Mouse (Mus musculus) bone marrow, adult 2 months (tissue): Measurements from ENCODE around the gene 4921524J17Rik. TPM values are rescaled to one million over a fixed set of nuclear protein-coding genes. Genes with fewer than 3 reads are reported as not detected.

Experiments used
- H3K27ac ChIP-seq: fragments of 200-500 bp; 2 replicates; pipeline ENCODE4 v1.5.1; 2012; ENCODE audit warnings: low read depth, mild to moderate bottlenecking, control low read depth, inconsistent platforms, low read length; ENCODE audit not compliant: control insufficient read depth, poor library complexity, insufficient read depth
- H3K4me1 ChIP-seq: fragments of 200-500 bp; 2 replicates; pipeline ENCODE4 v1.6.1; 2011; ENCODE audit warnings: low read length; ENCODE audit not compliant: control insufficient read depth, insufficient read depth
- H3K4me3 ChIP-seq: fragments of 200-500 bp; replicated peaks from 2 replicates; pipeline ENCODE3; 2011; ENCODE audit warnings: mild to moderate bottlenecking, low read depth, low read length, control low read depth; ENCODE audit not compliant: control insufficient read depth
- CTCF ChIP-seq: fragments of 200-500 bp; IDR thresholded peaks from 2 replicates; pipeline ENCODE4 v1.5.1; 2011; ENCODE audit warnings: low read length, control low read depth; ENCODE audit not compliant: control insufficient read depth, insufficient read depth
- POLR2A ChIP-seq: fragments of 200-500 bp; IDR thresholded peaks from 2 replicates; pipeline ENCODE4 v1.6.1; 2011; ENCODE audit warnings: low read depth, mild to moderate bottlenecking, control low read depth, low read length, borderline replicate concordance; ENCODE audit not compliant: control insufficient read depth
- WGBS: fragments of 180-500 bp; shearing (Covaris S2); methylation state at CpG from one replicate; pipeline ENCODE4 v1.1.7; 2018; 5-methylcytosine and 5-hydroxymethylcytosine counted together
- polyA plus RNA-seq: library from polyadenylated mRNA; stranded (reverse); fragments of >200 nt; gene quantifications from 2 replicates; pipeline ENCODE4 v1.2.4, GENCODE M21; 2011; ENCODE audit warnings: low replicate concordance; ENCODE audit not compliant: missing spikeins, insufficient read depth, insufficient read length

The 4921524J17Rik gene
- polyA plus RNA-seq, 1 experiment, result 13.8 TPM

DNA sequence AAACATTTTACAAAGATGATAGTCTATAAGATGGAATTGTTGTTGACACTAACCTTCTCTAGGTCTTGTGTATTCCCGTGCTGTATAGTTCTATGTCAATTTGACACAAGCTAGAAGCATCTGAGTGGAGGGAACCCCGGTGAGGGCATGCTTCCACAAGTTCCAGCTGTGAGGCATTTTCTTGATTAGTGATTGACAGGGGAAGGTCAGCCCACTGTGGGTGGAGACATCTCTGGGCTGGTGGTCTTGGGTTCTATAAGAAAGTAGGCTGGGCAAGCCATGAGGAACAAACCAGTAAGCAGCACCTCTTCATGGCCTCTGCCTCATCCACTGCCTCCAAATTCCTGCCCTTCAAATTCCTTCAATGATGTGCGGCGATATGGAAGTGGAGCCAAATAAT, 58.3 kb downstream of the 4921524J17Rik start:
- no peak overlapping the region for H3K4me3 ChIP-seq
- 91% methylated on average over 4 of the region's 4 CpGs for WGBS
- no peaks in the 10 kb centered on the region; the same call in 1 of the 2 replicates for H3K4me1 ChIP-seq
- TF ChIP-seq POLR2A, result no peak
- no peak for TF ChIP-seq CTCF
- H3K27ac ChIP-seq, result no peak overlapping the region

- Histone ChIP-seq H3K4me1 (no peaks in the 10 kb centered on the region; the same call in 1 of the 2 replicates), H3K27ac (no peak overlapping the region), H3K4me3 (no peak overlapping the region)
- TF ChIP-seq CTCF (no peak), POLR2A (no peak)
- 10% methylated on average over 5 of the region's 5 CpGs for WGBS
Observed at GRCm38 (mm10) chr8:85373435-85374039, 59.1 kb downstream of the 4921524J17Rik start.

DNA sequence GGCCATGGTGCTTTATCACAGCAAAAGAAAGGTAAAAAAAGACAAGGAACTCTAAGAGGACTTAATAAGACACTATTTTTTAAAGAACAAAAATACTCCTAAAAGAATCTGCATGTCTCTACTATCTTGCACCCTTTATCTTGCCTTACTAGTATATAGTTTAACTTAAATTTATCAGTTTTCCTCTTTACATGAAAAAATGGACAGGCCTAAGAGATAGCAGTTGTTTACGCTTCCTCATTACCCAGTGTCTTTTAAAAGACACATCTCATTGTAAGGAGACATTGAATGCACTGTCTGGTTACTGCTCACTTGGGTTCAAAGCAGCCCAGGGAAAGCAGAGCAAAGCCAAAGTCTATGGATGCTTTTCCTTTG, 60.2 kb downstream of the 4921524J17Rik start:
- 71% methylated on average over 1 of the region's 1 CpGs for WGBS
- Histone ChIP-seq H3K4me1 (no peaks in the 10 kb centered on the region; the same call in 1 of the 2 replicates), H3K27ac (no peak overlapping the region), H3K4me3 (no peak overlapping the region)
- TF ChIP-seq POLR2A (no peak), CTCF (no peak)

GRCm38 (mm10) chr8:85371736-85372464, 60.7 kb downstream of the 4921524J17Rik start:
- no peak overlapping the region for H3K4me3 ChIP-seq
- H3K4me1 ChIP-seq, result no peaks in the 10 kb centered on the region; the same call in 1 of the 2 replicates
- TF ChIP-seq POLR2A, result no peak
- no peak for TF ChIP-seq CTCF
- 68% methylated on average over 5 of the region's 5 CpGs for WGBS
- no peak overlapping the region for H3K27ac ChIP-seq

DNA sequence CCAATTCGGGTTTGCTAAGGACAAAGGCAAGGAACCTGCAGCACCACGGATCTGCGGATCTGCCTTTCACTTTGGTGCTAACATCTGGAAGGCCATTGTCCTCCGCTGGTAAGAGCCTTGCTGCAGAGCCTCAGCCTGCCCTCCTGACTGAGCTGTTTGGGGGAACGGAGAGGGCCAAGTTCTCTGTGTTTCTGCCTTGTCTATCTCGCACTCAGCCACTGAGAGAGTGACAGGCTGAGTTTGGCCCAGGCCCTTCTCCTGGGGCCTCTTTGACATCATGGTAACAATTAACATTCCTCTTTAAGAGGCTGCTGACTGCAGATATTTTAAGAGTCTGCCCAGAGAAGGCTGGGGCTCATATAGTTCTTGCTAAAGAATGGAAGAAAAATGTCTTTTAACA, 67.5 kb downstream of the 4921524J17Rik start:
- H3K4me1 ChIP-seq, result no peaks in the 10 kb centered on the region
- H3K27ac ChIP-seq, result no peak overlapping the region
- WGBS, result 85% methylated on average over 6 of the region's 6 CpGs
- H3K4me3 ChIP-seq, result no peak overlapping the region
- no peak for TF ChIP-seq CTCF

DNA sequence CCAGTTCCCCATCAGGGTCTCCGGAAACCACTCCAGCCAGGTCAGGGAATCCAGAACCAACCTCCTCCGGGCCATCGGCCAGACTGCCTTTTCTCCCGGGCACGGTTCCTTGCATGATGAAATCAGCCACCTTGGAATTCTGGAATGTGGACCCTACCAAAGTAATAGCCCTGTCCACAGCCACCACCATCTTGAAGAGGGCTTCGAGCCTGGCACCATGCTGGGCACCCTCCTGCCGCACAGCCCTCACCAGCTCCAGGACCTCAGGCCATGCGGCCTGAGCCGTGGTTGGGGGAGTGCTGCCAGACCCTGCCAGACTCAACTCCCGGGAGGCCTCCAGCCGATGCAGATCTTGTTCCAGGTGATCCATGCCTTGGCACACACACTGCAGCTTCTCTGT, 68.0 kb downstream of the 4921524J17Rik start:
- no peaks in the 10 kb centered on the region for H3K4me1 ChIP-seq
- no peak overlapping the region; the same call in 1 of the 2 replicates for H3K27ac ChIP-seq
- 93% methylated on average over 11 of the region's 11 CpGs for WGBS

GRCm38 (mm10) chr8:85363406-85363805, 69.2 kb downstream of the 4921524J17Rik start:
- Histone ChIP-seq H3K27ac (no peak overlapping the region), H3K4me3 (no peak overlapping the region)
- TF ChIP-seq CTCF (no peak), POLR2A (no peak)

More for the DNA sequence above, 68.0 kb downstream of the 4921524J17Rik start:
- H3K4me3 ChIP-seq, result no peak overlapping the region
- TF ChIP-seq CTCF, result no peak
- no peak for TF ChIP-seq POLR2A

DNA sequence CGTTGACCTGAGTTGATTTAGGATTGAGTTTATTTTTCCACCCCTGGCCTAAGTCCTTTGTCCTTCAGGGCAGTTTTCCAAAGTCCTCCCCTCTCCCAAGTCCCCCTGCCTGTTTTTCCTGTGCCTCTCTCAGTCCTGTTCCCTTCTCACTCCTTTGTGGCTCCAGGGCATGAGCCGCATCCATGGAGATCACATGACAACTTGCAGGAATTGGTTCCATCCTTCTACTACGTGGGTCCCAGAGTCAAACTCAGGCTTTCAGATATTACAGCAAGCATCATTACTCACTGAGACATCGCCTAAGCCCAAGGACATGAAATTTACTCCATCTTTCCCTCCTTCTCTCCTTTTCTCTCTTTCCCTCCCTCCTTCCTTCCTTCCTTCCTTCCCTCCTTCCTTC, 70.4 kb downstream of the 4921524J17Rik start:
- TF ChIP-seq POLR2A (no peak), CTCF (no peak)
- no peak overlapping the region for H3K4me3 ChIP-seq
- WGBS, result 90% methylated on average over 4 of the region's 4 CpGs
- H3K4me1 ChIP-seq, result no peaks in the 10 kb centered on the region
- no peak overlapping the region for H3K27ac ChIP-seq

More at GRCm38 (mm10) chr8:85363406-85363805, 69.2 kb downstream of the 4921524J17Rik start:
- no peaks in the 10 kb centered on the region for H3K4me1 ChIP-seq
- WGBS, result 70% methylated on average over 6 of the region's 6 CpGs

Other genes starting within 250 kb of the 4921524J17Rik start
- not detected in 2 replicates for gene Olfr371, start 206.8 kb downstream of the 4921524J17Rik start, polyA plus RNA-seq
- gene Orc6, start 133.2 kb downstream of the 4921524J17Rik start, polyA plus RNA-seq, result 58.9 and 65.2 TPM in 2 replicates
- gene Vps35, start 133.0 kb downstream of the 4921524J17Rik start, polyA plus RNA-seq, result 22.3 and 37.8 TPM in 2 replicates
- 15.5 and 27.1 TPM in 2 replicates for gene Mylk3, start 46.5 kb downstream of the 4921524J17Rik start, polyA plus RNA-seq
- 0.52 and 4.0 TPM in 2 replicates for gene Gpt2, start 59.7 kb upstream of the 4921524J17Rik start, polyA plus RNA-seq
- 36.8 and 67.4 TPM in 2 replicates for gene Dnaja2, start 122.5 kb upstream of the 4921524J17Rik start, polyA plus RNA-seq